Mouse (Mus musculus): ENCODE results near the gene Plcg1. TPM values are rescaled to one million over a fixed set of nuclear protein-coding genes. Genes with fewer than 3 reads are reported as not detected.

The Plcg1 gene
- 18.7 and 31.6 TPM in 2 replicates for polyA plus RNA-seq (2015; fragmentation: Nextera tagmentation; extraction: Ambion mirVana)

GRCm38 (mm10) chr2:160731117-160731838, at the start of gene Plcg1:
Gene Plcg1, plus strand, starts transcription at chr2:160731300.

Other genes starting within 250 kb of the Plcg1 start
- 26.7 and 40.1 TPM in 2 replicates for gene Top1, start 85.4 kb upstream of the Plcg1 start, polyA plus RNA-seq (2015; fragmentation: Nextera tagmentation; extraction: Ambion mirVana)
- gene Zhx3, start 141.7 kb downstream of the Plcg1 start, polyA plus RNA-seq (2015; fragmentation: Nextera tagmentation; extraction: Ambion mirVana), result 9.5 and 11.0 TPM in 2 replicates
- 9.5 and 26.2 TPM in 2 replicates for gene Lpin3, start 149.4 kb downstream of the Plcg1 start, polyA plus RNA-seq (2015; fragmentation: Nextera tagmentation; extraction: Ambion mirVana)
- 2.0 and 4.7 TPM in 2 replicates for gene Emilin3, start 181.0 kb downstream of the Plcg1 start, polyA plus RNA-seq (2015; fragmentation: Nextera tagmentation; extraction: Ambion mirVana)

Measured in adrenal gland, postnatal 0 days (tissue).